Mouse (Mus musculus) forebrain, postnatal 0 days (tissue): ENCODE measurements around the gene Rprml. TPM values are rescaled to one million over a fixed set of nuclear protein-coding genes. Genes with fewer than 3 reads are reported as not detected.

Experiments used
- ATAC-seq: fragments of 200-750 bp; cut with Nextera tagmentation; 2 replicates; pipeline ENCODE4 v1.8.0; 2017; ENCODE audit warnings: mild to moderate bottlenecking, moderate library complexity
- DNase-seq: peaks from one replicate; pipeline ENCODE4 v3.0.0-alpha.2; 2015
- H3K27ac ChIP-seq: fragments of 300-500 bp; sonication (generic); 2 replicates; pipeline ENCODE4 v1.5.1; 2014; ENCODE audit warnings: low read depth, mild to moderate bottlenecking, antibody characterized with exemption, low read length, moderate library complexity, mixed read lengths
- H3K27me3 ChIP-seq: fragments of 300-500 bp; sonication (generic); 2 replicates; pipeline ENCODE4 v1.6.1; 2014; ENCODE audit warnings: mild to moderate bottlenecking, low read length, mixed read lengths; ENCODE audit not compliant: insufficient read depth
- H3K36me3 ChIP-seq: fragments of 300-500 bp; sonication (generic); 2 replicates; pipeline ENCODE4 v1.6.1; 2014; ENCODE audit warnings: mild to moderate bottlenecking, moderate library complexity; ENCODE audit not compliant: insufficient read depth
- H3K4me1 ChIP-seq: fragments of 300-500 bp; sonication (generic); 2 replicates; pipeline ENCODE4 v1.6.1; 2014; ENCODE audit warnings: antibody characterized with exemption; ENCODE audit not compliant: insufficient read depth
- H3K4me2 ChIP-seq: fragments of 300-500 bp; sonication (generic); 2 replicates; pipeline ENCODE4 v1.6.1; 2014; ENCODE audit warnings: low read depth, mild to moderate bottlenecking, moderate library complexity
- H3K4me3 ChIP-seq: fragments of 300-500 bp; sonication (generic); 2 replicates; pipeline ENCODE4 v1.5.1; 2014; ENCODE audit warnings: low read depth, low read length, mixed read lengths
- H3K9ac ChIP-seq: fragments of 300-500 bp; sonication (generic); 2 replicates; pipeline ENCODE4 v1.6.1; 2014; ENCODE audit warnings: mild to moderate bottlenecking
- H3K9me3 ChIP-seq: fragments of 300-500 bp; sonication (generic); 2 replicates; pipeline ENCODE4 v1.6.1; 2016; ENCODE audit warnings: low read length
- CTCF ChIP-seq: sonication (generic); IDR thresholded peaks from 2 replicates; pipeline ENCODE4 v1.5.1; 2016; ENCODE audit warnings: antibody characterized with exemption, control low read depth, low read depth
- WGBS: fragments of 180-500 bp; shearing (Covaris S2); extraction: QIAGEN DNeasy Blood & Tissue Kit; methylation state at CpG from one replicate; pipeline ENCODE4 v1.1.7; 2014; 5-methylcytosine and 5-hydroxymethylcytosine counted together
- polyA plus RNA-seq: library from polyadenylated mRNA; unstranded; fragments of >200 nt; fragmentation: Nextera tagmentation; extraction: Ambion mirVana; gene quantifications from 2 replicates; pipeline ENCODE4 v1.2.1, GENCODE M21; 2015
- total RNA-seq: library from RNA; depleted of rRNA; stranded (reverse); fragments of >200 nt; gene quantifications from 2 replicates; pipeline ENCODE4 v1.2.3, GENCODE M21; 2014; rRNA removed

The Rprml gene
- total RNA-seq (44.8 and 56.6 TPM in 2 replicates), polyA plus RNA-seq (65.4 and 71.1 TPM in 2 replicates)

- peak within 1 kb of the TSS; percentile 65 for H3K4me2 ChIP-seq
- DNase-seq (no peak), ATAC-seq (peak; percentile 63)
- TF ChIP-seq CTCF: no peak
- peak within 1 kb of the TSS; percentile 29; the same call in 1 of the 2 replicates for H3K27ac ChIP-seq
- peak within 1 kb of the TSS; percentile 51 for H3K9ac ChIP-seq
- H3K4me3 ChIP-seq: peak within 1 kb of the TSS; percentile 43
- H3K9me3 ChIP-seq: no peaks in the 10 kb centered on the region
- 2% methylated on average over 69 of the region's 71 CpGs for WGBS
- no peaks in the 10 kb centered on the region for H3K36me3 ChIP-seq
- peaks cover 60% of the 10 kb centered on the region for H3K27me3 ChIP-seq
- H3K4me1 ChIP-seq: peaks cover 20% of the 10 kb centered on the region; the same call in 1 of the 2 replicates
Observed at GRCm38 (mm10) chr11:103649301-103649982, at the start of gene Rprml. Gene Rprml (plus strand): TSS chr11:103649570.

- H3K27ac ChIP-seq: no peak overlapping the region
- 71% methylated on average over 5 of the region's 5 CpGs for WGBS
- no peak overlapping the region for H3K4me3 ChIP-seq
- no peaks in the 10 kb centered on the region for H3K4me1 ChIP-seq
- no peak overlapping the region for H3K9ac ChIP-seq
- H3K9me3 ChIP-seq: no peaks in the 10 kb centered on the region
- no peaks in the 10 kb centered on the region for H3K36me3 ChIP-seq
- H3K27me3 ChIP-seq: no peaks in the 10 kb centered on the region
- no peak for DNase-seq
- no peak for TF ChIP-seq CTCF
- H3K4me2 ChIP-seq: no peak overlapping the region
- ATAC-seq: no peak
Observed at GRCm38 (mm10) chr11:103606611-103607010, 42.8 kb upstream of the Rprml start.

GRCm38 (mm10) chr11:103610772-103611171 lies 38.6 kb upstream of the Rprml start:
- no peak overlapping the region for H3K27ac ChIP-seq
- no peak overlapping the region for H3K9ac ChIP-seq
- ATAC-seq: no peak
- no peaks in the 10 kb centered on the region for H3K27me3 ChIP-seq
- H3K4me3 ChIP-seq: no peak overlapping the region
- 94% methylated on average over 2 of the region's 2 CpGs for WGBS
- DNase-seq: no peak
- no peaks in the 10 kb centered on the region for H3K4me1 ChIP-seq
- H3K36me3 ChIP-seq: no peaks in the 10 kb centered on the region
- H3K9me3 ChIP-seq: no peaks in the 10 kb centered on the region
- no peak overlapping the region for H3K4me2 ChIP-seq
- no peak for TF ChIP-seq CTCF

DNA sequence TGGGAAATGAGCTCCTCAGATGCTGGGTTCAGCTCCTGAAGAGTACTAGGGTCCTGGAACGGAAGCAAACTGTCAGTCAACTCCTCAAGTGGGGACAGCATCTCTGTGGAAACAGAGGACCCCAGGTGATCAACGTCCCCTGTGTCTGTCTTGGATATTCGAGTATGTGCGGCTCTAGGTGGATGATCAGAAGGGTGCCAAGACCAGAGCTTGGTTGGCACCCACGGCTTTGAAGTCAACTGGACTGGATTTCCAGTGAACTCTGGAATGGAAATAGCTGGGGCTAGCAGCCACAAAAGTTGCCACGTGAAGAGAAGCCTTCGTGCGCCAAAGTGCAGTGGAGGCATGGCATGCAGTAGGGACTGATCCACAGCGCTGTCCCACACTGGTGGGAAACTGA lies 28.3 kb upstream of the Rprml start, which contains the start of gene Gm884:
Gene Gm884 (minus strand): TSS at position 101 of the 400 bp plus-strand sequence.
- Histone ChIP-seq H3K4me1 (no peaks in the 10 kb centered on the region), H3K27ac (no peak within 1 kb of the TSS), H3K27me3 (no peaks in the 10 kb centered on the region), H3K9me3 (no peaks in the 10 kb centered on the region), H3K36me3 (no peaks in the 10 kb centered on the region), H3K9ac (no peak within 1 kb of the TSS), H3K4me2 (no peak within 1 kb of the TSS), H3K4me3 (no peak within 1 kb of the TSS)
- DNase-seq (no peak), ATAC-seq (no peak)
- TF ChIP-seq CTCF: no peak
- 83% methylated on average over 9 of the region's 9 CpGs for WGBS

GRCm38 (mm10) chr11:103627453-103627852 lies 21.9 kb upstream of the Rprml start:
- Histone ChIP-seq H3K9ac (no peak overlapping the region), H3K27ac (no peak overlapping the region), H3K4me3 (no peak overlapping the region), H3K4me1 (no peaks in the 10 kb centered on the region), H3K27me3 (no peaks in the 10 kb centered on the region), H3K9me3 (no peaks in the 10 kb centered on the region), H3K36me3 (no peaks in the 10 kb centered on the region), H3K4me2 (no peak overlapping the region)
- WGBS: 85% methylated on average over 23 of the region's 23 CpGs
- ATAC-seq (no peak), DNase-seq (no peak)
- TF ChIP-seq CTCF: no peak

DNA sequence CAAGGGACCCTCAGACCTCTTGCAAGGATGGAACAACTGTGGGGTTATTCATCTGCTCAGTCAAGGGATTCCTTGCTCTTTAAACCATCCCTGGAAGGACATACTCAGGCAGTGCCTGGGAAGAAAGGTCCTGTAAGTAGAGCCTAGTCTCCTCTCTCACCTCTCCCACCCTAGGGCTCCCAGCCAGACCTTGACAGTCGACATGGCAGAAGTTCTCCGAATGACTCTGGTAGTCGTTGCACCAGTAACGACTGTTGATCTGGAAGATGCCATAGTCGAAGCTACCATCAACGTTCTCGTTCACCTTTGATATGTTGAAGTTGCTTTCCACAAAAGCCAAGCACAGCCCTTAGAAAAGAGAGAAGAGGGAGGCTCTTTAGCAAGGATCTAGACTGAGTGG lies 14.6 kb upstream of the Rprml start:
- no peak overlapping the region for H3K4me2 ChIP-seq
- DNase-seq (no peak), ATAC-seq (no peak)
- H3K36me3 ChIP-seq: no peaks in the 10 kb centered on the region
- WGBS: 90% methylated on average over 7 of the region's 7 CpGs
- no peaks in the 10 kb centered on the region for H3K4me1 ChIP-seq
- no peak for TF ChIP-seq CTCF
- no peaks in the 10 kb centered on the region for H3K9me3 ChIP-seq
- H3K27me3 ChIP-seq: peaks cover 3% of the 10 kb centered on the region; the same call in 1 of the 2 replicates
- no peak overlapping the region for H3K27ac ChIP-seq
- H3K9ac ChIP-seq: no peak overlapping the region
- H3K4me3 ChIP-seq: no peak overlapping the region

DNA sequence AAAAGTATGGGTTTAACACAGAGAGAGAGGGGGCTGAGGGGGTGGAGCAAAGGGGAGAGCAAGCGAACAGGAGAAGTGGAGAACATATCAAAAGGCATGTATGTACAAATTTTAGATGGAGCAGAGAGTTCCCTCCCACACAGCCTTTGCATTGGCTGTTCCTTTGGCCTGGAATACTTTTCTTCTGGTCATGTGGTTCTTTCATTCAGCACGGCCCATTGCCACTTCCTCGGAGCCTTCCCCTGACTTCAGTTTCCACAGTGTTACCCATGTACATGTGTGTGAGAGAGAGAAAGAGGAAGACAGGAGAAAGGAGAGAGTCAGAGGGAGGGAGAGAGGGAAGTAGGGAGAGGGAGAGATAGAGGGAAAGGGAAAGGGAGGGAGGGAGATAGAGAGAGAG lies 13.9 kb upstream of the Rprml start:
- H3K4me3 ChIP-seq: no peak overlapping the region
- H3K4me2 ChIP-seq: no peak overlapping the region
- H3K27me3 ChIP-seq: peaks cover 8% of the 10 kb centered on the region
- ATAC-seq: no peak
- no peaks in the 10 kb centered on the region for H3K36me3 ChIP-seq
- no peak overlapping the region for H3K9ac ChIP-seq
- no peak overlapping the region for H3K27ac ChIP-seq
- H3K4me1 ChIP-seq: no peaks in the 10 kb centered on the region
- 71% methylated on average over 3 of the region's 3 CpGs for WGBS
- H3K9me3 ChIP-seq: no peaks in the 10 kb centered on the region
- TF ChIP-seq CTCF: no peak
- no peak for DNase-seq
